Mouse (Mus musculus) cerebellum, adult 11 months (tissue): ENCODE data around the gene Qrich1.
"Not testable (repeated sequence)": the region's sequence is repeated elsewhere in the genome, so short reads cannot be mapped to it uniquely, and the experiment has no call there.

Experiments
- DNase-seq: peaks from one replicate; pipeline ENCODE4 v3.0.0; 2022

Qrich1 gene

DNA sequence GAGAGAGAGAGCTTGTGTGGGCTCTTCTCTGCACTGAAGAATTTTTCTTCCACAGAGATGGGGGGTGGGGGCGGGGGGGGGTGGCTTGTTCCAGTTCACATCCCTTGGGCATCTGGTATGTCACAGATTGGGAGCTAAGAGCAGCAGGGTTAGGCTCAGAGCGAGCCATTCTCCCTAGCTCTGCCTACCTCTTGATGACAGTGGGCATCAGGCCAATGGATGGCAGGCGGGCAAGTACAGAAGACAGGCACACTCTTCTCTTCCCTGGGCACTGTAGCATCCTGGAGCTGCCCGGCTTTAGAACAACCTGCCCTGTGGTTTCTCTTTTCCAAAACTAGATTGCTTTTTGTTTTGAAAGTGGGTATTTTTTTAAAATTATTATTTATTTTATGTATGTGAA is 74.9 kb downstream of the Qrich1 start:
- DNase-seq, result no peak

GRCm38 (mm10) chr9:108594354-108594753 is 77.7 kb downstream of the Qrich1 start:
- no peak for DNase-seq

GRCm38 (mm10) chr9:108596998-108597764 is 80.6 kb downstream of the Qrich1 start, which contains the start of gene P4htm:
Gene P4htm (minus strand): TSS chr9:108597667.
- peak; percentile 74 for DNase-seq

DNA sequence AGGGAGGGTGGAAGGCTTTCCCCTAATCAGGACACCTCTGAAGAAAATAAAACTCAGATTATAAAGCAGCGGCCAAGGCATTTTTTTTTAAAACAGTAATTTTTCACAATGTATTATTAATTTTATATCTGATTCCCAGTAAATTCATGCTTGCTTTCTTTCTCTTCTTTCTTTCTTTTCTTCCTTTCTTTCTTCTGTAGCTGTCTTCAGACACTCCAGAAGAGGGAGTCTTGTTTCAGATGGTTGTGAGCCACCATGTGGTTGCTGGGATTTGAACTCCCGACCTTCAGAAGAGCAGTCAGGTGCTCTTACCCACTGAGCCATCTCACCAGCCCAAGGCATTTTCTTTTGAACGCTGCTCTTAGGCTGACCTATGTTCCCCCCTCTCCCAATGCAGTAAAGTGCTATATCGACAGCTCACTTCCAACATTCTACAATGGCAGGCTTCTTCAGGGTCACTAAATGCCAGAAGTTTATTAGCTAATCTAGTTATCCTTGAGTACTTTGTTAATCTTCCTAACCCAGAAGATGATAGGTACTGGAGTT is 82.5 kb downstream of the Qrich1 start:
- no peak for DNase-seq

- no peak for DNase-seq
Measured at GRCm38 (mm10) chr9:108600011-108600410, 83.4 kb downstream of the Qrich1 start.

- DNase-seq, result no peak
Measured at GRCm38 (mm10) chr9:108601986-108602385, 85.4 kb downstream of the Qrich1 start.

GRCm38 (mm10) chr9:108607929-108608328 is 91.3 kb downstream of the Qrich1 start:
- not testable (repeated sequence) for DNase-seq

DNA sequence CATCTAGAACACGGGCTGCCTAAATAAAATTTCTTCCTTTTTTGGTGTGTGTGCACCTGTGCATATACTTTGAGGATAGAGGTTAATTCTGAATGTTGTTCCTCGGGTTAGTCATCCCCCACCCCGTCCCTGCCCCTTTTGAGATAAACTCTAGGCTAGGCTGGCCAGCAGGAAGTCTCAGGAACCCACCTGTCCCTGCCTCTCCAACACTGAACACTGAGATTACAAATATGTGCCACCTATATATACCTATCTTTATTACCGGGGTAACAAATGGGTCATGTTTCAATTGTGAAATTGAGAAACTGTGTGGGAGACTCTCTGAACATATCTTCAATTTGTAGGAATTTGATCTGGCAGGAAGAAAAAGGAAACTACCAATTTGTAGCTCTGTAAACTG is 92.3 kb downstream of the Qrich1 start:
- no peak for DNase-seq
